Mouse (Mus musculus) left cerebral cortex, postnatal 36 days (tissue): ENCODE measurements around the gene Cenpm. TPM values are rescaled to one million over a fixed set of nuclear protein-coding genes. Genes with fewer than 3 reads are reported as not detected.

ENCODE experiments used
- DNase-seq, 2 experiments: peaks; one replicate each; pipeline ENCODE4 v3.0.0; 2021 to 2022; ENCODE audit warnings: low spot score in 2 of 2, mixed read lengths in 1 of 2
- intact Hi-C: fragments of 180-260 bp; cut with DNase I; formaldehyde crosslinking; loops from one replicate; pipeline ENCODE4 v1.15.1; 2025
- total RNA-seq, 2 experiments: library from RNA; stranded (reverse); gene quantifications; 2 replicates each; pipeline ENCODE4 v1.2.3; 2021

The Cenpm gene
- total RNA-seq, result 1 to 10 TPM; 3.1 to 4.1 TPM

DNA sequence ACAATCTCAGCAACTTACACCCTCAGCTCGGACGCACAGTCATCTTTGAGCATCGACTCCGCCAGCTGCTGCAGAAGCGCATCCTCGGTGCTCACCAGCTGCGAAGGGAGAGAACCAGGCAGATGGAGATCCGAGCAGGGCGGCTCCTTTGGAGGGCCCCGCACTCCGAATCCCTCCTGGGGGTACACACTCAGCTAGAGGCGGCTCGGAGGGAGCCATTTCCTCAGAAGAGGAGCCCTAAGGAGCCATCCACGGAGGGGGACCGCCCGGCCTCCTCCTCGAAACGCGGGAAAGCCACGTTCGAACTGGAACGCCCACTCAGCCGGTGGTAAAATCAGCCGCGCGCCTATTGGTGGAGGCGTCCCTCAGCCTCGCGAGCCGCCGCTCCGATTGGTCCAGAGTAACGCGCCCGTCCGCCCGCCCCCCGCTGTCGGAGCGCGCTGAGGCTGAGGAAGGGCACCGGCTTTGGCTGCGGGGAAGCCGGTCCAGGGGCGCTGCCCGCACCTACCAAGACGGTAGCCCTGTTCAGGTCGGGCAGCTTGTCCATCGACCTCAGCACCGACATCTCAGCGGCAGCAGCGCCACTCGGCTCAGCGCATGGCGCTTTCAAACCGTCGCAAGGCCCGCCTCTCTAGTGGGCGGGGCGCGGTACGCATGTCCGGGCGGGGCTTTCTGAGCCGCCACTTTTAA lies at the start of gene Cenpm:
Gene Cenpm (minus strand): TSS at position 634 of the 690 bp plus-strand sequence.
- DNase-seq, result peak; percentile 94
- intact Hi-C loops, result no loop called here

DNA sequence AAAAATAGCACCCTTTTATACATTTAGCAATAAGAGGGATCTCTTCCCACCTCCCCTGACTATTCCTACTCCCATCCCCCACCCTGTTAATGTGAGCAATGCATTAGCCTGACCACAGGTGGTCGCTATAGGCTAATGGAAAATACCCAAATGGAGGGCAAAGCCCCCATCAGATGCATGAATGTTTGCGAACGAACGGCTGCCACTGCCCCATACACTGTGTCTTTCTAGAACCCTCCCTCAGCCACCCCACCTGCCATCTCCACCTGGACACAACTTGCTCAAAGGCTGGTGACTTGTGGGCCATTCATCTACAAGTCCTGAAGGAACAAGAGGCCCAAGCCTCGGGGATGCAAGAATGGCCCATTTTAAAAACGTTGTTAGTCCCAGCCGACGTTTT lies 49.5 kb upstream of the Cenpm start:
- intact Hi-C loops, result no loop called here
- DNase-seq, result no peak

DNA sequence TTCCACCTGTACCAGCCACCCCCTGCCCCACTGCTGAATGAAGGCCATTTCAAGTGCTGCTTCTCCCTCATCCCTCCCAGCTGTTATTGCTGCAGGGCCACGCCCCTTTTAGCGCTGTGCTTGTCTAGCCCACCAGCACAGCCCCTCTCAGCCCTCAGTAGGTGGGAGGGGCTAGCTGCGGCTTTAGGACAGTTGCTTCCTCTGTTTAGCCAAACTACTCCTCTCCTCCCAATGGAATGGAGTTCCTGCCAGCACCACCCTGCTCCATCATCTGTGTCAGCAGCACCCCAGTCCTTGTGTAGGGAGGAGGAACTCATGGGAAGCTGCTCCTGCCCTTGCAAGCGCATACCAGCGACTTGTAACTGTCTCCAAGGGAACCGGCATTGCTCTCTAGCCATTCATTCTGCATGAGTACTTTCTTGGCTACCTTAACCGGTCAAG lies 48.7 kb upstream of the Cenpm start:
- DNase-seq, result no peak
- intact Hi-C loops, result no loop called here

- DNase-seq, result no peak
- intact Hi-C loops, result no loop called here
Observed at GRCm38 (mm10) chr15:82292851-82293250, 48.3 kb upstream of the Cenpm start.

DNA sequence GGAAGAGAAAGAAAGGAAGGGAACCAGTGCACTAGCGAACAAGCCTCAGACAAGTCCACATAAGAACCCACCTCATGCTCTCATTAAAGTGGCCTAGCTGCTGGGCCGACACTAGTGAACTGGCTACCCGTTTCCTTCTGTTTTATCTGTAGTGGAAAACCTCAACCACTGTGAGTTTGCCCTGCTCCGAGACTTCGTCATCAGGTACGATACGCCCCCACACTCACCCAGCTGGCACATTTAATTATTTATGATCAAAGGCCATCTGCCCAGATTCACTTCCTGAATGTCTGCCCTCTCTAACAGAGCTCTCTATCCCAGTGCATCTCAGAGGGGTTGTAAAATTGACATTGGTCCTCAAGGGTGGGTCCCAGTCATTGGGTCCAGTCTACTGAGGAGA lies 45.7 kb upstream of the Cenpm start:
- no peak for DNase-seq
- intact Hi-C loops, result no loop called here

DNA sequence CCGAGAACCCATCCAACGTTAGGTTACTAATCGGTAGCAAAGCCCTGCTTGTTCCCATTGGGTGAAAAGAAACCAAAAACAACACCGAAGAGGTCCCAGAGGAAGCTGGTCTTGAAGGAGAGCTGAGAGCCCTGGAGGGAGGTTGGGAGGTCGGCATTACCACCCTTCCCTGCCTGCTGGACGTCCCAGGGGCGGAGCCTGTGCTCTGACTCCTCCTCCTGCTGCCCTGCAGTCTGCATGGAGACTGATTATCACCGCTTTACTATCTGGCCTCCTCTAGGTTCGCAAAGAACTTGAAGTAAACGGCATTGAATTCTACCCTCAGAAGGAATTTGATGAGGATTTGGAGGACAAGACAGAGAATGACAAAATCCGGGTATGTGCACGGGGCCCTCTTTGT lies 41.6 kb upstream of the Cenpm start:
- no peak for DNase-seq
- intact Hi-C loops, result no loop called here

DNA sequence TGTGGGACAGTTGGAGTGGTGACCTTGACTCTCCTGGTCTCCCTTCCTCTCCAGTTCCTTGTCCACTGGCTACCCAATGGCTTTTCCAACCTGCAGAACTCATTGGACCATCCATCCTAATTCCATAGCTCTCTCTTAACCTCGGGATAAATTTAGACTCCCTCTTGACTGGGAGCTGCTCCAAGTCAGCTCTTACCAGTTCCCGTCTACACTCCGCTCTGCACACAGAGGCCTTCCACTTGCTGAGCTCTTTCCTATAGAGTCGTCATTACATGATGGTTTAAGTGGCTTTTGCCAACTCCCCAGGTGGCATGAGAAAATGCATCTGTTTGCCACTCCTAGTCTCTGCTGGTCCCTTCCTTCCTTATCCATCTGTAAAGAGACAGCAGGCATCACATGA lies 36.1 kb upstream of the Cenpm start:
- no peak for DNase-seq
- intact Hi-C loops, result no loop called here

DNA sequence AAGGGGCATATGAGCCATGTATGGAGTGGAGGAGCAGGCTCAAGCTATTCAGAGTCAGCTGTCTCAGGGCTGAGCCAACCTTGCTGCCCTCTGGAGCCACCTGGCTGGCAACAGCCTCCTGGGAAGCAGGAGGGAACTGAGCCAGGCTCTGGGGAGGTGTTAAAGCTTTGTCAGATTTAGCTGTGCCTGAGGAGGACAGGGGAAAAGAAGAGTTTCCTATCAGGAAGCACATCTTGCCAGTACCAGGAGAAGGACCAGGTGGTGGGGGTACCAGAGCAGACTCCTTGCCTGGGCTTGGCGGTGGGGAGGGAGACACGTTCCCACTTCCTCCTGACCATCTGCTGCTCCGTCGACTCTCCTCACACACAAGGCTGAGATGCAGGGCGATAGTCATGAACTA lies 33.0 kb upstream of the Cenpm start:
- DNase-seq, result peak; percentile 65 to 78
- intact Hi-C loops, result no loop called here

DNA sequence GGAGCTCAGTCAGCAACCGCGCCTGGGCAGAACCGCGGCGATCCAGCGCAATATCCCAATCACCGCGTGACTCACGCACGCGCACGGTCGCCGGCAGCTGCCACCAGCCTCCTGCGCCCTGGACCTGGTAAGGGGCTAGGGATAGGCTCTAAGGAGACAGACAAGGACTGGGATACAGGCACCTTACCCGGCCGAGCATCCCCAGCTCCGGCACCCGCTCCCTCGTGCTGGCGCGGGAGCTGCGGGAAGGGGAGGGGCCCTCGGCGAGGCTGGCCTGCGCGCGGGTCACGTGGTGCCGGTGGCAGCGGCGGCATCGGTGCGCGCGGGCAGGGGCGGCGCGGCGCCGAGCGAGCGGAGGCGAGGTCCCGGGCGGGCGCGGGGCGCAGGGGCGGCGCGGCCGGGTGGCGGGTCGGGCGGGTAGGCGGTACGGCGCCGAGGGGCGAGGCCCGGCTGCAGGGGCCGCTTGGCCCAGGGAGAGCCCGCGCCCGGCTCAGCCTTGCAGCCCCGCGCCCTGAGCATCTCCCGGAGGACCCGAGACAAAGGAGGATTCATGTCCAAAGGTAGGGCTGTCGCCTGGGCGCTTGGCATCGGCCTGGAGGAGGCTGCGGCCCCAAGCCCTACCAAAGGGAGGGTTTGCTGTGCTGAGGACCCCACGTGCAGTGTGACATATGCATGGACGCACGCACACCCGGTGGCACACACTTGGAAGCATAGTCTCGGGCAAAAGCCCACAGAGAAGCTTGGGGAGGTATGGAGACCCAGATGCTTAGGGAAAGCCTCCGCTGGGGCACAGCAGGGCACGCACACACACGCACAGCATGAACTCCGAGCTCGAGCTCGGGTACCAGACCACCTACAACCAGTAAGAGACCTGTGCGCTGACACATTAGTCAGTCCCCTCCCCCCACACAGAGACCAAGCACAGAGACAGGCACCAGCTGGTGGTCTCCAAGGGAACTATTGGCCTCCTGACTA lies 30.7 kb upstream of the Cenpm start:
- DNase-seq, result peak; percentile 75 to 83
- intact Hi-C loops, result no loop called here

DNA sequence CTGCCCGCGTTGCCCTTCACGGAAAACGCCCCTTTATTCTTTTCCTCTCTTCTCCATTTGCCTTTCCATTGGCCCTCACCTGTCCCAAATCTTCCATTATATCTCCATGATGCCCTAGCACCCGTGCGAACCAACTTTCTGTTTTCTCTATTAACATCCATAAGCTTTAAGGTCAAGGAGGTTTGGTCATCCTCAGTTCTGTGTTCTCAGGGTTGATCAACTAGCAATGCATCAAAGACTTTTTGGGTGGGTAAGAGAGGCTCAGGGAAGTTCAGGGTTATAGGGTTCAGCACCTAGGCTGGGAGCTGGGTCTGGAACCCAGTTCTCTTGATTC lies 30.0 kb upstream of the Cenpm start, which contains the start of gene Sept3:
Gene Sept3 (plus strand): TSS at position 301 of the 334 bp plus-strand sequence.
- intact Hi-C loops, result no loop called here
- no peak for DNase-seq

DNA sequence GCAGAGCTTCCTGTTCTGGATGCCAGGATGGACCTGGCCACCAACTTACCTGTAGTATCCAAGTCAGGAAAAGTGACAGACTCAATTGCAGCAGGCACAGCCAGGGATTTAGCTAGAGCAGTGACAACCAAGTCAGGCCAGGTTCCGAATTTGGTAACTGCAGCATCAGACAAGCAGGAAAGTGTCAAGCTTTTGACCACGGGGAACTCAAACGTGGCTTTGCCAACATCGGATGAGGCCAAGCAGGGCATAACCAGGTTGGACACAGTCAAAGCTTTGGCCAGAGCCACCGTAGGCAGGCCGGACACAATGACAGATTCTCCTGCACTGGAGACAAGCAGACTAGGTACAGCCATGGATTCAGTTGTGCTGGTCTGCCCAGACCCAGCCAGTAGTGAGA lies 27.7 kb upstream of the Cenpm start:
- no peak for DNase-seq
- intact Hi-C loops, result no loop called here

GRCm38 (mm10) chr15:82271201-82271600 lies 26.7 kb upstream of the Cenpm start:
- DNase-seq, result peak; percentile 53 to 58
- intact Hi-C loops, result no loop called here

GRCm38 (mm10) chr15:82268783-82269182 lies 24.2 kb upstream of the Cenpm start:
- intact Hi-C loops, result loop anchor here (5.0 kb wide), 1 partner anchor 149 kb away; no protein-coding TSS in a partner anchor
- DNase-seq, result no peak

- intact Hi-C loops, result loop anchor here (5.0 kb wide), 1 partner anchor 149 kb away; no protein-coding TSS in a partner anchor
- DNase-seq, result no peak
Observed at GRCm38 (mm10) chr15:82268185-82268584, 23.6 kb upstream of the Cenpm start.

DNA sequence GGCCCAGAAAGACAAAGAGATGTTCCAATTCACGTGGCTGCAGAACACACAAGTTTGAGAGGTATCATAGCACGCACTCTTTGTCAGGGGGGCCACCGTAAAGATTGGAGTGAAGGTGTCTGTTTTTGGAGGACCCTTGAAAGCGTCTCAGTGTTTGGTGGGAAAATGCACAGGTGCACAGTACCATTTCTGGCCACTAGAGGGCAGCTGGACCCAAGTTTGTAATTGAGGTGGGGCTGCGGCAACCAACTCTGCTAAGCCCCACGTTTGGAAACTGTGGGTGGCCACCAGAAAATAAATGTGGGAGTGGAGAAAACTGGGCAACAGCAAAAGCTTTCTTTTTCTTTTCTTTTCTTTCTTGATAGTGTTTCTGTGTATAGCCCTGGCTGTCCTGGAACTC lies 21.8 kb upstream of the Cenpm start:
- intact Hi-C loops, result loop anchor here (5.0 kb wide), 1 partner anchor 151 kb away; no protein-coding TSS in a partner anchor
- peak; percentile 63 to 73 for DNase-seq

DNA sequence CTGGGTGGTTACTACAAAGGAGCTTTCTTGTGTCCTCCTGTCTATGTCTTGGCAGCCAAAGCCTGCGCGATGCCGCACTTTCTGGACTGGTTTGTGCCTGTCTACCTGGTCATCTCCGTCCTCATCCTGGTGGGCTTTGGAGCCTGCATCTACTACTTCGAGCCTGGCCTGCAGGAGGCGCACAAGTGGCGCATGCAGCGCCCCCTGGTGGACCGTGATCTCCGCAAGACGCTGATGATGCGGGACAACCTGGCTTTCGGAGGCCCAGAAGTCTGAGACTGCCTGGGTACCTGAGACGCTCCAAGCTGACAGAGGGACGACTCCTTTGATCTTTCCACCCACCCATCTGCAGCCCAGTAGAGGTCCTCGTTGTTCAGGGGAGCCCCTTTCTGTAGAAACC lies 15.0 kb upstream of the Cenpm start:
- intact Hi-C loops, result no loop called here
- DNase-seq, result peak; percentile 70 to 73

- peak; percentile 84 to 86 for DNase-seq
- intact Hi-C loops, result no loop called here
Observed at GRCm38 (mm10) chr15:82255944-82256383, 11.4 kb upstream of the Cenpm start.

DNA sequence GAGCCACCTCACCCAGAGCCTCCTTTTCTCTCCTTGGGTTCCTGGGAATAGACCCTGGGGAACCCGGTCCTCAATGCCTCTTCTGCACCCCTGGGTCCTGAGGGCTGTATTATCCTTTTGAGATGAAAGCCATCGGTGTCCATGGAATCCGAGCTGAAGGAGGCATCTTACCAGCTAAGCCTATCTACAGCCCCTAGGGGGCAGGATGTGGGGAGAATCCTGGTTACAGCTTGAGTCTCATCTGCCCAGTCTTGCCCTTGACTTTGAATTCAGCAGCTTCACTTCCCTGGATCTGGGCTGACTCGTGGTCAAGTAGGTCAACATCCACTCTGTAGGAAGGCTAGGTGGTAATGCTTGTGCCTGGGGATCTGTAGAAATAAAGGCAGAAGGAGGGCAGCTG lies 10.7 kb upstream of the Cenpm start:
- intact Hi-C loops, result no loop called here
- DNase-seq, result no peak

- intact Hi-C loops, result no loop called here
- DNase-seq, result no peak
Observed at GRCm38 (mm10) chr15:82252097-82252496, 7.5 kb upstream of the Cenpm start, which contains the start of gene 1500009C09Rik. Gene 1500009C09Rik (plus strand): TSS chr15:82252397.

DNA sequence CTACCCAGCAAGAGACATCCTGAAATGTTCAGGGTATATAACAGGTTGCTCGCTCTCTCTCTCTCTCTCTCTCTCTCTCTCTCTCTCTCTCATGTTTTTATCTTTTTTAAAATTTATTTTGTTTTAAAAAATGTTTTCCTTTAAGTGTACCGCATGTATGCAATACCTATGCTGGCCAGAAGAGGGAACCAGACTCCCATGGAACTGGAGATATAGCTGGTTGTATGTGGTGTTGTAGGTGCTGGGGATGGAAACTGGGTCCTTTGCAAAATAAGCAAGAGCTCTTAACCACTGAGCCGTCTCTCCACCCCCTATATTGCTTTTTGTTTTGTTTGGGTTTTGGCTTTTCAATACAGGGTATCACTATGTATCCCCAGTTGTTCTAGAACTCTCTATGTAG lies 7.0 kb upstream of the Cenpm start:
- DNase-seq, result no peak

More for the DNA sequence above, 7.0 kb upstream of the Cenpm start:
- intact Hi-C loops, result no loop called here
